12 mouse cellular contexts compared by ENCODE assay signal in the genomic region with DNA sequence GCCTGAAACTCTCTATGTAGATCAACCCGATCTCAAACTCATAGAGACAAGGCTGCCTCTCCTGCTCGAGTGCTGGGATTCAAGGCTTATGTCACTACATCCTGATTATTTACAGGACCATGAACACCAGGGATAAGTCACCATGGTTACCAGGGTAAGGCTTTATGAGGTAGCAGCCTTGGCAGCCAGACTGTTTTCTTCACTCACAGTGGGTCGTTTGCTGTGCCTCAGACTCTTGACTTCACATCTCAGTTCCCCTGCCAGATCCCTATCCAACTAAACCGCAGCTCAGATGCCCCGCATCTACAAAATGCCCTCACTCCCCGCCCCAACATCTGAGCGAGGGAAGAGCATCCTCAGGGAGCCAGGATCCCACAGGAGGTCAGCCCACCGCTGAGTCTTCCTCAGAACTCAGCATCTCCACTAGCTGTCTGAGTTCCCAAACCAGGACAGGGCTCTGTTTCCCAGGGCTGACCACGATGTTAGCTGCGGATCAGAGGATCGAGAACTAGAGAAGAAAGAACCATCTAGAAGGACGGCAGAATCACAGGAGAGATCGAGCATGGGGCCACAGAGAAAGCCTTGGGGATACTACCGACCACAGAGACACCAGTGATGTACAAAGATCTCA. TPM values are rescaled to one million over a fixed set of nuclear protein-coding genes. Genes with fewer than 3 reads are reported as not detected.
DNase-seq lines count a peak whose midpoint lies in the region; ATAC-seq lines count a peak whose summit lies in the region.
"Had no signal": no experiment of that assay in that cellular context is flagged by ENCODE, and none has a peak within 500 bp of the region (broad histone marks: within the 10 kb centered on the region; RNA-seq: fewer than 3 reads in every experiment).

No protein-coding gene starts in this region.

- H3K9ac ChIP-seq in forebrain, embryonic 15.5 days (replicated peaks): no peak overlapping the region
- H3K9ac ChIP-seq in midbrain, embryonic 13.5 days (replicated peaks): no peak overlapping the region

- DNase-seq in embryo, embryonic 10 days (ENCODE audit: low spot score): peak; percentile 51
- DNase-seq in embryo, embryonic 9.5 days (ENCODE audit: extremely low spot score): no peak
- DNase-seq in cerebellum, postnatal 10 days: peak; percentile 76 to 79
- DNase-seq in gastrocnemius, adult 8-10 months (ENCODE audit: low spot score in 2 of 2): no peak
- DNase-seq in thymus, postnatal 36 days: no peak
- no peak for DNase-seq in B cell, adult 2 months
- DNase-seq: adrenal gland, postnatal 25 days; kidney, adult 8-10 months; layer of hippocampus, postnatal 36 days had no signal

- ATAC-seq in forebrain, embryonic 15.5 days (replicated peaks): no peak
- ATAC-seq in midbrain, embryonic 13.5 days: 0 out of 2 replicates have a peak, but pooled peaks have one; percentile 34

- no peak overlapping the region for H3K4me2 ChIP-seq in forebrain, embryonic 15.5 days (replicated peaks)
- no peak overlapping the region; the same call in 1 of the 2 replicates for H3K4me2 ChIP-seq in midbrain, embryonic 13.5 days (replicated peaks)

- H3K36me3 ChIP-seq in forebrain, embryonic 15.5 days: no peaks in the 10 kb centered on the region
- no peaks in the 10 kb centered on the region for H3K36me3 ChIP-seq in midbrain, embryonic 13.5 days

- H3K4me3 ChIP-seq in forebrain, embryonic 15.5 days: no peak overlapping the region
- H3K4me3 ChIP-seq in midbrain, embryonic 13.5 days (replicated peaks): no peak overlapping the region

- H3K9me3 ChIP-seq in forebrain, embryonic 15.5 days: no peaks in the 10 kb centered on the region
- H3K9me3 ChIP-seq in midbrain, embryonic 13.5 days: no peaks in the 10 kb centered on the region

- H3K4me1 ChIP-seq in forebrain, embryonic 15.5 days: peaks cover 50% of the 10 kb centered on the region
- peaks cover 44% of the 10 kb centered on the region for H3K4me1 ChIP-seq in midbrain, embryonic 13.5 days (replicated peaks)

- no peaks in the 10 kb centered on the region for H3K27me3 ChIP-seq in forebrain, embryonic 15.5 days
- no peaks in the 10 kb centered on the region for H3K27me3 ChIP-seq in midbrain, embryonic 13.5 days

- H3K27ac ChIP-seq in forebrain, embryonic 15.5 days (replicated peaks): peak overlapping the region; percentile 97
- H3K27ac ChIP-seq in midbrain, embryonic 13.5 days: peak overlapping the region; percentile 97

- 29% methylated on average over 14 of the region's 14 CpGs for WGBS in forebrain, embryonic 15.5 days
- 31% methylated on average over 14 of the region's 14 CpGs for WGBS in midbrain, embryonic 13.5 days

RNA-seq across cellular contexts. Expression of a gene that starts 2.3 kb away (rescaled TPM):
- polyA plus RNA-seq in forebrain, embryonic 15.5 days (2015; fragmentation: Nextera tagmentation; extraction: Ambion mirVana): 1.3 and 2.1 TPM in 2 replicates
- polyA plus RNA-seq in midbrain, embryonic 13.5 days (2015; fragmentation: Nextera tagmentation; extraction: Ambion mirVana): 2.3 and 2.5 TPM in 2 replicates
- total RNA-seq in gastrocnemius, adult 8-10 months (2022): not detected
- total RNA-seq: adrenal gland, postnatal 25 days had no signal
- polyA plus RNA-seq: liver, embryonic 16.5 days had no signal

RNA-seq across cellular contexts. Expression of a gene that starts 30.2 kb away (rescaled TPM):
- polyA plus RNA-seq in forebrain, embryonic 15.5 days (2015; fragmentation: Nextera tagmentation; extraction: Ambion mirVana): 0.95 and 1.7 TPM in 2 replicates
- polyA plus RNA-seq in midbrain, embryonic 13.5 days (2015; fragmentation: Nextera tagmentation; extraction: Ambion mirVana): 1.9 and 2.3 TPM in 2 replicates
- total RNA-seq in gastrocnemius, adult 8-10 months (2022): 10 to 100 TPM in 2 of 4 experiments, 1 to 10 TPM in 2; 6.8 to 11.4 (median 9.4) TPM

Comparison
In these comparisons a context has a peak if more than half of its experiments do, and no peak if none do; other contexts are left out.
1. DNase-seq: peak in embryo, embryonic 10 days (single experiment) and cerebellum, postnatal 10 days (2 of 2); none in embryo, embryonic 9.5 days (single experiment), gastrocnemius, adult 8-10 months (0 of 2), thymus, postnatal 36 days (0 of 2) and B cell, adult 2 months (0 of 2).